Mouse (Mus musculus) adrenal gland, adult 10 weeks (tissue): Measurements from ENCODE around the gene Carnmt1. TPM values are rescaled to one million over a fixed set of nuclear protein-coding genes. Genes with fewer than 3 reads are reported as not detected.

ENCODE experiments used
- polyA plus RNA-seq: library from polyadenylated mRNA; stranded (reverse); fragments of 350-450 nt; fragmentation: Illumina TruSeq; extraction: RNeasy Lipid Tissue Mini Kit (QIAGEN cat#74804); gene quantifications from one replicate; pipeline ENCODE4 v1.2.3, GENCODE M21; 2014; ENCODE audit warnings: low read depth, low replicate concordance

Gene Carnmt1
- 142 TPM for polyA plus RNA-seq

GRCm38 (mm10) chr19:18670608-18671007 lies at the start of gene Carnmt1:
Carnmt1 (plus strand) TSS chr19:18670764.

GRCm38 (mm10) chr19:18631644-18632219 lies 38.8 kb upstream of the Carnmt1 start, which contains the start of the genes Ostf1 and Nmrk1:
Ostf1 (minus strand) TSS chr19:18631823.
Nmrk1 (plus strand) TSS chr19:18631950.

GRCm38 (mm10) chr19:18712866-18713300 lies 42.3 kb downstream of the Carnmt1 start, which contains the start of gene D030056L22Rik:
D030056L22Rik (plus strand) TSS chr19:18713193.

GRCm38 (mm10) chr19:18749598-18750339 lies 79.2 kb downstream of the Carnmt1 start, which contains the start of gene Trpm6:
Trpm6 (plus strand) TSS chr19:18749983.

Other genes starting within 250 kb of the Carnmt1 start
- 59.7 TPM for gene Ostf1, start 38.9 kb upstream of the Carnmt1 start, polyA plus RNA-seq
- 12.9 TPM for gene Nmrk1, start 38.8 kb upstream of the Carnmt1 start, polyA plus RNA-seq
- 55.6 TPM for gene D030056L22Rik, start 42.4 kb downstream of the Carnmt1 start, polyA plus RNA-seq
- gene Trpm6, start 79.2 kb downstream of the Carnmt1 start, polyA plus RNA-seq = not detected